In the genomic region with DNA sequence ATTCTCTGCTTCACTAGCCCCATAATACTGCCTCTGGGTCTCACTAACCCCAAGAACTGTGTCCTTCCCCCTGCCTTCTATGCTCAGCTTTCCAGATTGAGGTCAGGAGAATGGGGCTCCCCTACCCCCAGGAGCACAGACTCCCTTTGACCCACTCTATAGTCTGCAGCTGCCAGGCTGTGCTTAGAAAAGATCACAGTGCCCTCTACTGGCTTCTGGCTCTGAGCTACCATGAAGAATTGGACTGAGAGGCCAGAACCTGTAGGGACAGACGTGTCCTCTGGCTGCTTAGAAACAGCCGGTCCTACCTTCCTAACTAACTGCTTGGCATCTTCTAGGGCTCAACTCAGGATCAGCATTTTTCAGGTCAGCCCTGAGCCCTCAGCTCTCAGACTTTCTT, we compare ENCODE assay signal across 12 mouse cellular contexts. TPM values are rescaled to one million over a fixed set of nuclear protein-coding genes. Genes with fewer than 3 reads are reported as not detected.
DNase-seq lines count a peak whose midpoint lies in the region; ATAC-seq and TF ChIP-seq lines count a peak whose summit lies in the region.
"Had no signal": no experiment of that assay in that cellular context is flagged by ENCODE, and none has a peak within 500 bp of the region (broad histone marks: within the 10 kb centered on the region; RNA-seq: fewer than 3 reads in every experiment).

No protein-coding gene starts in this region.

- WGBS in lung, postnatal 0 days, result 21% methylated on average over 2 of the region's 2 CpGs
- WGBS in hindbrain, embryonic 14.5 days, result 27% methylated on average over 2 of the region's 2 CpGs

- no peak overlapping the region for H3K4me2 ChIP-seq in lung, postnatal 0 days (replicated peaks; ENCODE audit: low read depth, low read length)
- H3K4me2 ChIP-seq in hindbrain, embryonic 14.5 days (replicated peaks), result no peak overlapping the region

- H3K4me1 ChIP-seq in lung, postnatal 0 days (ENCODE audit: insufficient read depth, low read depth, low read length), result no peaks in the 10 kb centered on the region
- H3K4me1 ChIP-seq in hindbrain, embryonic 14.5 days (replicated peaks; ENCODE audit: control insufficient read depth, insufficient read depth, low read length), result no peaks in the 10 kb centered on the region
- H3K4me1 ChIP-seq: megakaryocyte, embryonic 14.5 days had no signal

- H3K9ac ChIP-seq in lung, postnatal 0 days (replicated peaks; ENCODE audit: low read depth), result no peak overlapping the region
- no peak overlapping the region for H3K9ac ChIP-seq in hindbrain, embryonic 14.5 days

- no peak for TF ChIP-seq EP300 in lung, postnatal 0 days (IDR thresholded peaks at IDR 0.05)

- ATAC-seq in lung, postnatal 0 days, result no peak
- 0 out of 2 replicates have a peak, but pooled peaks have one; percentile 46 for ATAC-seq in hindbrain, embryonic 14.5 days (ENCODE audit: low FRiP score)

- intact Hi-C loops in gastrocnemius, adult 2 months (cut with DNase I), result loop anchor here (1.0 kb wide), 1 partner anchor 164 kb away; no protein-coding TSS in a partner anchor
- intact Hi-C loops in gastrocnemius, postnatal 14 days (cut with DNase I; ENCODE audit: low total_unique reads), result no loop called here

- H3K9me3 ChIP-seq in lung, postnatal 0 days (ENCODE audit: low read length), result no peaks in the 10 kb centered on the region
- no peaks in the 10 kb centered on the region for H3K9me3 ChIP-seq in hindbrain, embryonic 14.5 days (ENCODE audit: control insufficient read depth, low read length)

- no peaks in the 10 kb centered on the region for H3K27me3 ChIP-seq in lung, postnatal 0 days (replicated peaks; ENCODE audit: insufficient read depth, low read length)
- no peaks in the 10 kb centered on the region for H3K27me3 ChIP-seq in hindbrain, embryonic 14.5 days (ENCODE audit: control insufficient read depth, insufficient read depth, low read length)

- H3K27ac ChIP-seq in gastrocnemius, adult 2 months, result no peak overlapping the region
- H3K27ac ChIP-seq in lung, postnatal 0 days (ENCODE audit: low read length), result no peak overlapping the region
- H3K27ac ChIP-seq in hindbrain, embryonic 14.5 days, result no peak overlapping the region

- peak; percentile 62 for TF ChIP-seq CTCF in gastrocnemius, adult 2 months (IDR thresholded peaks at IDR 0.05)
- TF ChIP-seq CTCF in lung, postnatal 0 days (IDR thresholded peaks at IDR 0.05), result peak; percentile 49

- DNase-seq in gastrocnemius, adult 2 months, result peak; percentile 56
- no peak for DNase-seq in gastrocnemius, postnatal 4 days (ENCODE audit: low spot score in 2 of 2)
- DNase-seq in lung, postnatal 0 days (ENCODE audit: low spot score), result no peak
- no peak for DNase-seq in lung, adult 18-20 months
- DNase-seq in hindbrain, embryonic 14.5 days (ENCODE audit: low spot score), result peak; percentile 56
- DNase-seq in retina, postnatal 1 day, result peak; percentile 58
- no peak for DNase-seq in gastrocnemius, postnatal 14 days
- DNase-seq in thymus, postnatal 25 days, result no peak

- H3K4me3 ChIP-seq in gastrocnemius, adult 2 months, result no peak overlapping the region
- H3K4me3 ChIP-seq in lung, postnatal 0 days (ENCODE audit: low read depth, low read length), result no peak overlapping the region
- H3K4me3 ChIP-seq in hindbrain, embryonic 14.5 days (replicated peaks; ENCODE audit: low read length), result no peak overlapping the region
- H3K4me3 ChIP-seq: megakaryocyte, embryonic 14.5 days had no signal

- no peaks in the 10 kb centered on the region for H3K36me3 ChIP-seq in lung, postnatal 0 days (ENCODE audit: insufficient read depth, low read length)
- no peaks in the 10 kb centered on the region for H3K36me3 ChIP-seq in hindbrain, embryonic 14.5 days (replicated peaks; ENCODE audit: control insufficient read depth, insufficient read depth)

RNA-seq across cellular contexts. Expression of a gene that starts 4.6 kb away (rescaled TPM):
- not detected for total RNA-seq in gastrocnemius, adult 2 months (2021)
- total RNA-seq in gastrocnemius, postnatal 4 days (2021), result not detected
- 0.19 and 0.35 TPM in 2 replicates for polyA plus RNA-seq in lung, postnatal 0 days (2015; fragmentation: Nextera tagmentation; extraction: Ambion mirVana)
- polyA plus RNA-seq in hindbrain, embryonic 14.5 days (2014; fragmentation: Nextera tagmentation; extraction: Ambion mirVana), result 8.3 and 9.1 TPM in 2 replicates
- not detected for total RNA-seq in gastrocnemius, postnatal 14 days (2021)
- total RNA-seq: gastrocnemius, postnatal 36 days; MEL had no signal
- polyA plus RNA-seq: small intestine, adult 2 months had no signal

RNA-seq across cellular contexts. Expression of a gene that starts 49.6 kb away (rescaled TPM):
- total RNA-seq in gastrocnemius, adult 2 months (2021), result 100 to 1,000 TPM; 548 to 725 TPM
- 100 to 1,000 TPM; 128 to 151 TPM for total RNA-seq in gastrocnemius, postnatal 4 days (2021)
- 5.1 TPM in 2 replicates for polyA plus RNA-seq in lung, postnatal 0 days (2015; fragmentation: Nextera tagmentation; extraction: Ambion mirVana)
- 1.5 and 1.6 TPM in 2 replicates for polyA plus RNA-seq in hindbrain, embryonic 14.5 days (2014; fragmentation: Nextera tagmentation; extraction: Ambion mirVana)
- total RNA-seq in gastrocnemius, postnatal 14 days (2021), result 100 to 1,000 TPM; 113 to 172 TPM
- total RNA-seq: MEL had no signal

Comparison
In these comparisons a context has a peak if more than half of its experiments do, and no peak if none do; other contexts are left out.
1. DNase-seq: peak in gastrocnemius, adult 2 months (single experiment), hindbrain, embryonic 14.5 days (single experiment) and retina, postnatal 1 day (single experiment); none in gastrocnemius, postnatal 4 days (0 of 2), lung, postnatal 0 days (single experiment), lung, adult 18-20 months (0 of 2), gastrocnemius, postnatal 14 days (single experiment) and thymus, postnatal 25 days (single experiment).